Mouse (Mus musculus) heart, adult 2 months (tissue): ENCODE data around the gene Tarbp1.

Experiments used
- CTCF ChIP-seq: fragments of 200-600 bp; IDR thresholded peaks from 2 replicates; pipeline ENCODE4 v1.8.1; 2022; ENCODE audit warnings: antibody characterized with exemption, mild to moderate bottlenecking, moderate library complexity
- POLR2A ChIP-seq: fragments of 200-500 bp; IDR thresholded peaks from 2 replicates; pipeline ENCODE4 v1.6.1; 2011; ENCODE audit warnings: mild to moderate bottlenecking, low read depth, low read length, control low read depth; ENCODE audit not compliant: insufficient read depth

GRCm38 (mm10) chr8:126496915-126497314 lies 22.1 kb upstream of the Tarbp1 start:
- no peak for TF ChIP-seq POLR2A
- no peak for TF ChIP-seq CTCF
